In the genomic region with DNA sequence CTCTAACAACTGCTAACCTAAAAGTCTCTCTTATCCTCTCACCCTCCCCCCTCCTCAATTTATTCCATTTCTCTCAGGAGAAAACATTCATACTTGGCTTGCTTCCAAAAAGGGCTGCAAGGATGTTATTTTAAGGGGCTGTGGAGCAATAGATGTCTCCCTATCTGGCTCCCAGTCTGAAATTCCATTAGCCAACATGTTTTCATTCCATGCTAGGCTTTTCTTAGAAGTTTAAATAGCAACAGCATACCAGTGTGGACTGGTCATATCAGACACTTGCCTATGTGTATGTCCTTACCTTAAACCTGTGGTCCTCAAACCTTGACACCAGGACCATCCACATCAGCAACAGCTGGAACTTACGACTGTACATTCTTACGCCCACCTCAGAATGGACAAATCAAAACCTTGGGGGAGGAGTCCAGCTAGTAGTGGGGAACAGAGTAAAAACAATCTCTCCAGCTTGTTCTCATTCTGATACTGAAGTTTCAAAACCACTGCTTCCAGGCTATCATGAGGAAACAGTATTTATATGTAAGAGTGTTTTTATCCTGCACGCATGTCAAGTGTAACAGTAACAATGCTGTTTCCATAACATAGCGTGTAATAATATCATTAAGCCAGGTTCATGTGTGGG, we compare ENCODE assay signal across 14 mouse cellular contexts.
A peak's percentile ranks its signal among the peaks of the same experiment; 100 is the strongest.
DNase-seq lines count a peak whose midpoint lies in the region; ATAC-seq and TF ChIP-seq lines count a peak whose summit lies in the region.
"Had no signal": no experiment of that assay in that cellular context is flagged by ENCODE, and none has a peak within 500 bp of the region (broad histone marks: within the 10 kb centered on the region; RNA-seq: fewer than 3 reads in every experiment).

No protein-coding gene starts in this region.

- no peak overlapping the region for H3K4me3 ChIP-seq in hindbrain, embryonic 13.5 days
- H3K4me3 ChIP-seq in hindbrain, embryonic 10.5 days, result no peak overlapping the region
- no peak overlapping the region for H3K4me3 ChIP-seq in heart, embryonic 15.5 days
- H3K4me3 ChIP-seq: neural tube, embryonic 12.5 days had no signal

- H3K9ac ChIP-seq in hindbrain, embryonic 13.5 days, result no peak overlapping the region
- no peak overlapping the region for H3K9ac ChIP-seq in heart, embryonic 15.5 days
- H3K9ac ChIP-seq: neural tube, embryonic 12.5 days had no signal

- no peak for TF ChIP-seq CTCF in brain, embryonic 14.5 days (IDR thresholded peaks at IDR 0.05; ENCODE audit: borderline replicate concordance, extremely low read depth, insufficient read depth, insufficient read length)

- WGBS in hindbrain, embryonic 13.5 days, result 86% methylated on average over 4 of the region's 4 CpGs
- WGBS in hindbrain, embryonic 10.5 days, result 85% methylated on average over 4 of the region's 4 CpGs
- WGBS in heart, embryonic 15.5 days, result 46% methylated on average over 4 of the region's 4 CpGs

- TF ChIP-seq POLR2A in brain, embryonic 14.5 days (IDR thresholded peaks at IDR 0.05; ENCODE audit: borderline replicate concordance, extremely low read depth, insufficient read depth, insufficient read length, poor library complexity, severe bottlenecking), result no peak

- peaks cover 38% of the 10 kb centered on the region for H3K4me1 ChIP-seq in hindbrain, embryonic 13.5 days (replicated peaks)
- H3K4me1 ChIP-seq in hindbrain, embryonic 10.5 days (replicated peaks), result peaks cover 7% of the 10 kb centered on the region; the same call in 1 of the 2 replicates
- H3K4me1 ChIP-seq in heart, embryonic 15.5 days (replicated peaks), result peaks cover 39% of the 10 kb centered on the region

- H3K27ac ChIP-seq in hindbrain, embryonic 13.5 days, result no peak overlapping the region
- no peak overlapping the region for H3K27ac ChIP-seq in hindbrain, embryonic 10.5 days
- peak overlapping the region; percentile 85 for H3K27ac ChIP-seq in heart, embryonic 15.5 days
- H3K27ac ChIP-seq: neural tube, embryonic 12.5 days had no signal

- no peak overlapping the region for H3K4me2 ChIP-seq in hindbrain, embryonic 13.5 days
- H3K4me2 ChIP-seq in heart, embryonic 15.5 days, result peak overlapping the region; percentile 42
- H3K4me2 ChIP-seq: neural tube, embryonic 12.5 days had no signal

- no peaks in the 10 kb centered on the region for H3K36me3 ChIP-seq in hindbrain, embryonic 13.5 days
- H3K36me3 ChIP-seq in hindbrain, embryonic 10.5 days, result no peaks in the 10 kb centered on the region
- H3K36me3 ChIP-seq in heart, embryonic 15.5 days, result no peaks in the 10 kb centered on the region
- H3K36me3 ChIP-seq: neural tube, embryonic 12.5 days had no signal

- no peaks in the 10 kb centered on the region for H3K9me3 ChIP-seq in hindbrain, embryonic 13.5 days
- H3K9me3 ChIP-seq in hindbrain, embryonic 10.5 days, result no peaks in the 10 kb centered on the region
- no peaks in the 10 kb centered on the region for H3K9me3 ChIP-seq in heart, embryonic 15.5 days (replicated peaks)
- H3K9me3 ChIP-seq: neural tube, embryonic 12.5 days had no signal

- ATAC-seq in hindbrain, embryonic 13.5 days (ENCODE audit: low FRiP score), result 0 out of 2 replicates have a peak, but pooled peaks have one; percentile 2
- peak; percentile 51 for ATAC-seq in heart, embryonic 15.5 days (replicated peaks; ENCODE audit: insufficient number of reproducible peaks, insufficient read depth, low FRiP score, low read depth)
- ATAC-seq: inflammation-experienced regulatory T-cells, adult 6 months had no signal

- no peaks in the 10 kb centered on the region for H3K27me3 ChIP-seq in hindbrain, embryonic 13.5 days
- H3K27me3 ChIP-seq in hindbrain, embryonic 10.5 days (ENCODE audit: insufficient read depth, poor library complexity, severe bottlenecking), result no peaks in the 10 kb centered on the region
- no peaks in the 10 kb centered on the region for H3K27me3 ChIP-seq in heart, embryonic 15.5 days
- H3K27me3 ChIP-seq: neural tube, embryonic 12.5 days had no signal

- no peak for DNase-seq in hindbrain, embryonic 10.5 days (ENCODE audit: low spot score)
- peak; percentile 43 for DNase-seq in 3T3-L1 (ENCODE audit: low read depth, low spot score)
- peak; percentile 71 for DNase-seq in brain, embryonic 14.5 days (ENCODE audit: low read depth)
- no peak for DNase-seq in ovary, adult 18-20 months (ENCODE audit: low spot score)
- DNase-seq in thymus, postnatal 25 days, result no peak
- no peak for DNase-seq in right cerebral cortex, postnatal 10 days (ENCODE audit: low spot score in 2 of 2)
- DNase-seq: adrenal gland, adult 2 months; cerebellum, adult 8-10 months; layer of hippocampus, postnatal 36 days; thymus, postnatal 14 days had no signal

Comparison
In these comparisons a context has a peak if more than half of its experiments do, and no peak if none do; other contexts are left out.
1. DNase-seq: peak in 3T3-L1 (single experiment) and brain, embryonic 14.5 days (single experiment); none in hindbrain, embryonic 10.5 days (single experiment), ovary, adult 18-20 months (single experiment), thymus, postnatal 25 days (single experiment) and right cerebral cortex, postnatal 10 days (0 of 2).